Mouse (Mus musculus) C2C12 (cell line): ENCODE data around the gene 2810459M11Rik. TPM values are rescaled to one million over a fixed set of nuclear protein-coding genes. Genes with fewer than 3 reads are reported as not detected.

ENCODE experiments used
- H3K27me3 ChIP-seq: one replicate; pipeline ENCODE4 v1.6.1; 2011; ENCODE audit not compliant: control insufficient read depth, insufficient read depth, insufficient read length
- H3K36me3 ChIP-seq: one replicate; pipeline ENCODE4 v1.6.1; 2011; ENCODE audit not compliant: control insufficient read depth, insufficient read depth
- H3K4me3 ChIP-seq: one replicate; pipeline ENCODE4 v1.5.1; 2011; ENCODE audit warnings: mild to moderate bottlenecking, control low read depth; ENCODE audit not compliant: poor library complexity, insufficient read depth, severe bottlenecking
- H3K79me2 ChIP-seq: one replicate; pipeline ENCODE4 v1.6.1; 2011; ENCODE audit not compliant: control insufficient read depth, insufficient read depth
- H3K79me3 ChIP-seq: one replicate; pipeline ENCODE4 v1.6.1; 2011; ENCODE audit warnings: low read depth, control low read depth
- H3ac ChIP-seq: one replicate; pipeline ENCODE3; 2011; ENCODE audit warnings: low read depth; ENCODE audit not compliant: control insufficient read depth, insufficient read length
- CEBPB ChIP-seq: IDR thresholded peaks from one replicate; pipeline ENCODE4 v1.6.1; 2011; ENCODE audit warnings: low read depth, mild to moderate bottlenecking, control low read depth, moderate library complexity
- CTCF ChIP-seq: IDR thresholded peaks from one replicate; pipeline ENCODE4 v1.5.1; 2011; ENCODE audit not compliant: control insufficient read depth, insufficient read depth, insufficient read length
- FOSL1 ChIP-seq: IDR thresholded peaks from one replicate; pipeline ENCODE4 v1.8.0; 2011; ENCODE audit warnings: mild to moderate bottlenecking, low read length; ENCODE audit not compliant: poor library complexity, insufficient read depth, severe bottlenecking
- MAX ChIP-seq: IDR thresholded peaks from one replicate; pipeline ENCODE4 v1.6.1; 2011; ENCODE audit warnings: mild to moderate bottlenecking, control low read depth
- MYOD1 ChIP-seq: IDR thresholded peaks from one replicate; pipeline ENCODE4 v1.6.1; 2011; ENCODE audit warnings: low read depth; ENCODE audit not compliant: control insufficient read depth, insufficient read length
- MYOG ChIP-seq: IDR thresholded peaks from one replicate; pipeline ENCODE4 v1.6.1; 2011; ENCODE audit not compliant: control insufficient read depth, insufficient read length; ENCODE audit errors: extremely low read depth
- polyA plus RNA-seq: library from polyadenylated mRNA; unstranded; fragments of >200 nt; fragmentation: generic; extraction: Trizol; gene quantifications from one replicate; pipeline ENCODE4 v1.2.1, GENCODE M21; 2012; ENCODE audit warnings: missing spikeins

The 2810459M11Rik gene
- polyA plus RNA-seq, 1 experiment: not detected

- no peak overlapping the region for H3ac ChIP-seq
- peaks cover 89% of the 10 kb centered on the region for H3K36me3 ChIP-seq
- peaks cover 5% of the 10 kb centered on the region for H3K79me2 ChIP-seq
- peaks cover 11% of the 10 kb centered on the region for H3K79me3 ChIP-seq
- TF ChIP-seq MYOD1 (no peak), CEBPB (no peak), MYOG (no peak), MAX (no peak)
- H3K27me3 ChIP-seq: no peaks in the 10 kb centered on the region
- H3K4me3 ChIP-seq: no peak overlapping the region
These were observed 48.8 kb downstream of the 2810459M11Rik start for GRCm38 (mm10) chr1:86094413-86094812.

GRCm38 (mm10) chr1:86105054-86105453 lies 59.4 kb downstream of the 2810459M11Rik start:
- peaks cover 19% of the 10 kb centered on the region for H3K79me3 ChIP-seq
- peaks cover 41% of the 10 kb centered on the region for H3K79me2 ChIP-seq
- peak; percentile 59 for TF ChIP-seq MYOD1
- TF ChIP-seq CEBPB: no peak
- no peak for TF ChIP-seq MYOG
- no peak for TF ChIP-seq CTCF
- TF ChIP-seq FOSL1: no peak
- no peak overlapping the region for H3K4me3 ChIP-seq
- peaks cover 56% of the 10 kb centered on the region for H3K36me3 ChIP-seq
- H3K27me3 ChIP-seq: no peaks in the 10 kb centered on the region
- no peak overlapping the region for H3ac ChIP-seq

Other genes with a start within 250 kb of the 2810459M11Rik start
- gene Itm2c, start 151.6 kb upstream of the 2810459M11Rik start, polyA plus RNA-seq: 60.7 TPM
- gene 4933407L21Rik, start 117.4 kb upstream of the 2810459M11Rik start, polyA plus RNA-seq: not detected
- gene Gpr55, start 84.9 kb upstream of the 2810459M11Rik start, polyA plus RNA-seq: not detected
- gene Spata3, start 29.0 kb upstream of the 2810459M11Rik start, polyA plus RNA-seq: not detected
- gene Psmd1, start 18.5 kb downstream of the 2810459M11Rik start, polyA plus RNA-seq: 88.9 TPM
- gene Htr2b, start 66.1 kb downstream of the 2810459M11Rik start, polyA plus RNA-seq: 0.14 TPM
- 1.9 TPM for gene Gm21972, start 87.8 kb downstream of the 2810459M11Rik start, polyA plus RNA-seq
- gene Armc9, start 108.9 kb downstream of the 2810459M11Rik start, polyA plus RNA-seq: 5.6 TPM